Mouse (Mus musculus): Measurements from ENCODE around the gene Fgfr2. TPM values are rescaled to one million over a fixed set of nuclear protein-coding genes. Genes with fewer than 3 reads are reported as not detected.
"Not testable (repeated sequence)": the region's sequence is repeated elsewhere in the genome, so short reads cannot be mapped to it uniquely, and the experiment has no call there.

Gene Fgfr2
- polyA plus RNA-seq, 1 experiment from 2014 or later, result 121 TPM

GRCm38 (mm10) chr7:132665664-132666382 is 457.3 kb downstream of the Fgfr2 start:
- Histone ChIP-seq H3K27ac (no peak overlapping the region), H3K27me3 (no peaks in the 10 kb centered on the region), H3K9ac (no peak overlapping the region), H3K4me2 (replicated peaks) (no peak overlapping the region), H3K9me3 (no peaks in the 10 kb centered on the region), H3K36me3 (no peaks in the 10 kb centered on the region), H3K4me3 (no peak overlapping the region), H3K4me1 (0 out of 2 replicates have a peak, but pooled peaks cover 6% of the 10 kb centered on the region)
- no peak for ATAC-seq (ENCODE audit: insufficient number of reproducible peaks, insufficient read depth, low FRiP score, low TSS enrichment)
- WGBS, result 42% methylated on average over 7 of the region's 8 CpGs

- no peaks in the 10 kb centered on the region for H3K36me3 ChIP-seq
- 61% methylated on average over 6 of the region's 6 CpGs for WGBS
- no peak overlapping the region for H3K4me3 ChIP-seq
- no peak for ATAC-seq (ENCODE audit: insufficient number of reproducible peaks, insufficient read depth, low FRiP score, low TSS enrichment)
- no peaks in the 10 kb centered on the region for H3K27me3 ChIP-seq
- peaks cover 12% of the 10 kb centered on the region; the same call in 1 of the 2 replicates for H3K4me1 ChIP-seq
- H3K4me2 ChIP-seq (replicated peaks), result no peak overlapping the region
- H3K9ac ChIP-seq, result no peak overlapping the region
- no peak overlapping the region for H3K27ac ChIP-seq
- H3K9me3 ChIP-seq, result no peaks in the 10 kb centered on the region
These were observed 458.3 kb downstream of the Fgfr2 start for GRCm38 (mm10) chr7:132664815-132665214.

GRCm38 (mm10) chr7:132662831-132663230 is 460.3 kb downstream of the Fgfr2 start:
- peaks cover 30% of the 10 kb centered on the region for H3K4me1 ChIP-seq
- H3K4me2 ChIP-seq (replicated peaks); H3K27ac ChIP-seq; H3K9me3 ChIP-seq; H3K36me3 ChIP-seq; H3K9ac ChIP-seq; H3K4me3 ChIP-seq; H3K27me3 ChIP-seq; ATAC-seq (ENCODE audit: insufficient number of reproducible peaks, insufficient read depth, low FRiP score, low TSS enrichment): not testable (repeated sequence)
- 57% methylated on average over 6 of the region's 6 CpGs for WGBS

GRCm38 (mm10) chr7:132659633-132660032 is 463.5 kb downstream of the Fgfr2 start:
- Histone ChIP-seq H3K9me3 (no peaks in the 10 kb centered on the region), H3K9ac (no peak overlapping the region), H3K27ac (no peak overlapping the region), H3K36me3 (no peaks in the 10 kb centered on the region), H3K4me3 (no peak overlapping the region), H3K4me2 (replicated peaks) (no peak overlapping the region), H3K4me1 (peaks cover 40% of the 10 kb centered on the region), H3K27me3 (no peaks in the 10 kb centered on the region)
- no peak for ATAC-seq (ENCODE audit: insufficient number of reproducible peaks, insufficient read depth, low FRiP score, low TSS enrichment)
- WGBS, result 55% methylated on average over 7 of the region's 7 CpGs

- 0 out of 2 replicates have a peak overlapping the region, but pooled peaks have one; percentile 30 for H3K4me2 ChIP-seq (replicated peaks)
- no peak overlapping the region for H3K4me3 ChIP-seq
- no peak overlapping the region for H3K9ac ChIP-seq
- H3K9me3 ChIP-seq, result no peaks in the 10 kb centered on the region
- H3K36me3 ChIP-seq, result no peaks in the 10 kb centered on the region
- ATAC-seq (ENCODE audit: insufficient number of reproducible peaks, insufficient read depth, low FRiP score, low TSS enrichment), result no peak
- WGBS, result 75% methylated on average over 5 of the region's 5 CpGs
- peaks cover 40% of the 10 kb centered on the region for H3K4me1 ChIP-seq
- no peaks in the 10 kb centered on the region for H3K27me3 ChIP-seq
- peak overlapping the region; percentile 75 for H3K27ac ChIP-seq
These were observed 464.5 kb downstream of the Fgfr2 start for GRCm38 (mm10) chr7:132658688-132659087.

GRCm38 (mm10) chr7:132658058-132658450 is 465.1 kb downstream of the Fgfr2 start:
- H3K9ac ChIP-seq, result no peak overlapping the region
- ATAC-seq (ENCODE audit: insufficient number of reproducible peaks, insufficient read depth, low FRiP score, low TSS enrichment), result no peak
- H3K4me3 ChIP-seq, result no peak overlapping the region
- peak overlapping the region; percentile 30 for H3K4me2 ChIP-seq (replicated peaks)
- WGBS, result 6% methylated on average over 9 of the region's 9 CpGs
- no peaks in the 10 kb centered on the region for H3K9me3 ChIP-seq
- peak overlapping the region; percentile 75 for H3K27ac ChIP-seq
- H3K27me3 ChIP-seq, result no peaks in the 10 kb centered on the region
- peaks cover 40% of the 10 kb centered on the region for H3K4me1 ChIP-seq
- H3K36me3 ChIP-seq, result no peaks in the 10 kb centered on the region

- no peaks in the 10 kb centered on the region for H3K36me3 ChIP-seq
- H3K27ac ChIP-seq, result peak overlapping the region; percentile 75
- ATAC-seq (ENCODE audit: insufficient number of reproducible peaks, insufficient read depth, low FRiP score, low TSS enrichment), result no peak
- 27% methylated on average over 14 of the region's 14 CpGs for WGBS
- H3K4me1 ChIP-seq, result peaks cover 40% of the 10 kb centered on the region
- no peaks in the 10 kb centered on the region for H3K9me3 ChIP-seq
- H3K27me3 ChIP-seq, result no peaks in the 10 kb centered on the region
- H3K4me2 ChIP-seq (replicated peaks), result peak overlapping the region; percentile 30; the same call in 1 of the 2 replicates
- H3K4me3 ChIP-seq, result no peak overlapping the region
- no peak overlapping the region for H3K9ac ChIP-seq
These were observed 465.6 kb downstream of the Fgfr2 start for GRCm38 (mm10) chr7:132657371-132658057.

GRCm38 (mm10) chr7:132656548-132656947 is 466.6 kb downstream of the Fgfr2 start:
- no peaks in the 10 kb centered on the region for H3K36me3 ChIP-seq
- no peak overlapping the region for H3K27ac ChIP-seq
- H3K9ac ChIP-seq, result no peak overlapping the region
- H3K27me3 ChIP-seq, result no peaks in the 10 kb centered on the region
- H3K4me2 ChIP-seq (replicated peaks), result no peak overlapping the region
- H3K9me3 ChIP-seq, result no peaks in the 10 kb centered on the region
- WGBS, result 2% methylated on average over 3 of the region's 3 CpGs
- 0 out of 2 replicates have a peak, but pooled peaks have one; percentile 11 for ATAC-seq (ENCODE audit: insufficient number of reproducible peaks, insufficient read depth, low FRiP score, low TSS enrichment)
- peaks cover 40% of the 10 kb centered on the region for H3K4me1 ChIP-seq
- H3K4me3 ChIP-seq, result no peak overlapping the region

GRCm38 (mm10) chr7:132656075-132656474 is 467.1 kb downstream of the Fgfr2 start:
- Histone ChIP-seq H3K9ac (no peak overlapping the region), H3K4me1 (peaks cover 40% of the 10 kb centered on the region), H3K27ac (no peak overlapping the region), H3K9me3 (no peaks in the 10 kb centered on the region), H3K4me3 (no peak overlapping the region), H3K27me3 (no peaks in the 10 kb centered on the region), H3K36me3 (no peaks in the 10 kb centered on the region), H3K4me2 (replicated peaks) (no peak overlapping the region)
- 15% methylated on average over 9 of the region's 9 CpGs for WGBS
- peak; percentile 19; the same call in 1 of the 2 replicates for ATAC-seq (ENCODE audit: insufficient number of reproducible peaks, insufficient read depth, low FRiP score, low TSS enrichment)

GRCm38 (mm10) chr7:132654412-132654811 is 468.7 kb downstream of the Fgfr2 start:
- no peak overlapping the region for H3K4me3 ChIP-seq
- no peak overlapping the region for H3K4me2 ChIP-seq (replicated peaks)
- H3K27me3 ChIP-seq, result no peaks in the 10 kb centered on the region
- H3K4me1 ChIP-seq, result peaks cover 29% of the 10 kb centered on the region
- WGBS, result 79% methylated on average over 3 of the region's 3 CpGs
- no peak overlapping the region for H3K27ac ChIP-seq
- no peak overlapping the region for H3K9ac ChIP-seq
- no peaks in the 10 kb centered on the region for H3K36me3 ChIP-seq
- no peaks in the 10 kb centered on the region for H3K9me3 ChIP-seq
- no peak for ATAC-seq (ENCODE audit: insufficient number of reproducible peaks, insufficient read depth, low FRiP score, low TSS enrichment)

GRCm38 (mm10) chr7:132646514-132646913 is 476.6 kb downstream of the Fgfr2 start:
- no peak overlapping the region for H3K9ac ChIP-seq
- 0 out of 2 replicates have a peak, but pooled peaks cover under 1% of the 10 kb centered on the region for H3K27me3 ChIP-seq
- 97% methylated on average over 1 of the region's 1 CpGs for WGBS
- H3K4me1 ChIP-seq, result no peaks in the 10 kb centered on the region
- no peaks in the 10 kb centered on the region for H3K9me3 ChIP-seq
- no peak overlapping the region for H3K27ac ChIP-seq
- H3K4me3 ChIP-seq, result no peak overlapping the region
- H3K36me3 ChIP-seq, result no peaks in the 10 kb centered on the region
- no peak overlapping the region for H3K4me2 ChIP-seq (replicated peaks)
- no peak for ATAC-seq (ENCODE audit: insufficient number of reproducible peaks, insufficient read depth, low FRiP score, low TSS enrichment)

All from embryonic facial prominence, embryonic 12.5 days (tissue).